Mouse (Mus musculus): ENCODE results near the gene Cd207. TPM values are rescaled to one million over a fixed set of nuclear protein-coding genes. Genes with fewer than 3 reads are reported as not detected.

The Cd207 gene
- polyA plus RNA-seq, 1 experiment from 2014 or later: 0.22 TPM

Other genes starting within 250 kb of the Cd207 start
- gene Tet3, start 218.8 kb downstream of the Cd207 start, polyA plus RNA-seq (2014; fragmentation: Nextera tagmentation; extraction: Ambion mirVana): 22.8 and 28.9 TPM in 2 replicates
- gene Dguok, start 170.9 kb downstream of the Cd207 start, polyA plus RNA-seq (2014; fragmentation: Nextera tagmentation; extraction: Ambion mirVana): 51.2 and 59.1 TPM in 2 replicates
- gene Actg2, start 141.6 kb downstream of the Cd207 start, polyA plus RNA-seq (2014; fragmentation: Nextera tagmentation; extraction: Ambion mirVana): 6.0 and 12.2 TPM in 2 replicates
- gene Stambp, start 105.1 kb downstream of the Cd207 start, polyA plus RNA-seq (2014; fragmentation: Nextera tagmentation; extraction: Ambion mirVana): 27.7 TPM in 2 replicates
- gene Clec4f, start 21.7 kb downstream of the Cd207 start, polyA plus RNA-seq (2014; fragmentation: Nextera tagmentation; extraction: Ambion mirVana): 0.46 and 0.70 TPM in 2 replicates
- not detected in 2 replicates for gene Vax2, start 33.4 kb upstream of the Cd207 start, polyA plus RNA-seq (2014; fragmentation: Nextera tagmentation; extraction: Ambion mirVana)
- gene Atp6v1b1, start 65.1 kb upstream of the Cd207 start, polyA plus RNA-seq (2014; fragmentation: Nextera tagmentation; extraction: Ambion mirVana): not detected in 2 replicates
- not detected in 2 replicates for gene Ankrd53, start 84.8 kb upstream of the Cd207 start, polyA plus RNA-seq (2014; fragmentation: Nextera tagmentation; extraction: Ambion mirVana)
- gene Tex261, start 98.0 kb upstream of the Cd207 start, polyA plus RNA-seq (2014; fragmentation: Nextera tagmentation; extraction: Ambion mirVana): 70.3 and 75.9 TPM in 2 replicates
- gene Nagk, start 117.1 kb upstream of the Cd207 start, polyA plus RNA-seq (2014; fragmentation: Nextera tagmentation; extraction: Ambion mirVana): 64.8 and 69.6 TPM in 2 replicates
- gene Paip2b, start 153.9 kb upstream of the Cd207 start, polyA plus RNA-seq (2014; fragmentation: Nextera tagmentation; extraction: Ambion mirVana): 11.1 and 14.9 TPM in 2 replicates
- 51.1 and 52.3 TPM in 2 replicates for gene Zfp638, start 189.3 kb upstream of the Cd207 start, polyA plus RNA-seq (2014; fragmentation: Nextera tagmentation; extraction: Ambion mirVana)

Measured in heart, embryonic 14.5 days (tissue).